Mouse (Mus musculus) embryonic fibroblast, embryonic 13.5 days (primary cell): ENCODE results near the gene Kcng3.

Experiments
- CTCF ChIP-seq: IDR thresholded peaks from 2 replicates; pipeline ENCODE4 v1.5.1; 2011; ENCODE audit warnings: mild to moderate bottlenecking, control low read depth, low read length, moderate library complexity, borderline replicate concordance; ENCODE audit not compliant: insufficient read depth
- POLR2A ChIP-seq: IDR thresholded peaks from 2 replicates; pipeline ENCODE4 v1.6.1; 2011; ENCODE audit warnings: low read depth, mild to moderate bottlenecking, control low read depth, low read length, moderate library complexity

DNA sequence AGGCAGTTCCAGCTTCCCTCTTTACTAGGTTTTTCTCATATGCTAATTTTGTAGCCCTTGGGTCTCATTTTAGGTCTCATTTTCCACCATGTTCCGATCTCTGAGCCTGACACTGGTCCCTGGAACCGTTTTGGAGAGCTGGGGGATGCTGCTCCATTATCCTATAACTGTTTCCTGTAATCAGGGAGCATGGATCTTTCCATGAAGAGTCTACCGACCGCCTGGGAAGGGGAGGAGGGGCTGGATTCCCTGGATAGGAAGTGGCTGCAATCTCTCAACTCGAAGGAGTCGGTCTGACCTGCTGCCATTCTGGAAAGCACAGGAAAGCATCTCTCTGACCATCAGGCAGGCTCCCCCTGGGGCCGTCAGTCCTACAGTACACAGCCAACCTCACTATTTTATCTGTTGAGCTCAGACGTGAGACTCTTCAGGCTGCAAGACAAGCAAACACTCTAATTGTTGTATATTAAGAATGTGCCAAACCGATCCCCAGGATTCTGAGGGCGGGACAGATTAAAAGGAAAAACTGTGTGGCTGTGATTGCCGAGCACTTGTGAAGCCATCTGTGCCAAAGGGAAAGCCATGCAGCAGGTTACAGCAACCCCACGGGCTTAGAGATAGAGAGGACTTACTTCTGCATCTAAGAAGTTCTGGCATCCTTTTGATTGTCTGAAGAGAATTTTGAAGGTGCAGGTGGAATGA lies 67.4 kb downstream of the Kcng3 start:
- TF ChIP-seq CTCF (no peak), POLR2A (no peak)
